Mouse (Mus musculus): ENCODE measurements around the gene Sympk.

GRCm38 (mm10) chr7:18986503-18986902, 37.7 kb upstream of the Sympk start:
- TF ChIP-seq USF1 (IDR thresholded peaks at IDR 0.05; ENCODE audit: low read depth), result no peak
- no peak for TF ChIP-seq MYOG (IDR thresholded peaks at IDR 0.05; ENCODE audit: control insufficient read depth in 1 of 3, insufficient read depth in 1 of 3, insufficient read length in 2 of 3, low read depth in 2 of 3)
- no peak for TF ChIP-seq MAX (IDR thresholded peaks at IDR 0.05; ENCODE audit: low read depth)
- TF ChIP-seq POLR2A (IDR thresholded peaks at IDR 0.05; ENCODE audit: insufficient read length, low read depth), result no peak
- TF ChIP-seq E2F4 (IDR thresholded peaks at IDR 0.05; ENCODE audit: insufficient read depth), result no peak
- TF ChIP-seq POLR2AphosphoS2 (IDR thresholded peaks at IDR 0.05; ENCODE audit: insufficient read length, low read depth), result no peak
- TF ChIP-seq REST (IDR thresholded peaks at IDR 0.05; ENCODE audit: insufficient read depth, insufficient read length), result no peak
- no peak for TF ChIP-seq MYOD1 (IDR thresholded peaks at IDR 0.05; ENCODE audit: control insufficient read depth in 1 of 3, insufficient read length in 2 of 3, low read depth in 2 of 3)
- no peak for TF ChIP-seq TCF12 (IDR thresholded peaks at IDR 0.05; ENCODE audit: insufficient read depth, poor library complexity, severe bottlenecking)
- TF ChIP-seq CEBPB (IDR thresholded peaks at IDR 0.05; ENCODE audit: insufficient read depth, poor library complexity, severe bottlenecking), result no peak
